Mouse (Mus musculus): ENCODE data around the gene Pih1d1. TPM values are rescaled to one million over a fixed set of nuclear protein-coding genes. Genes with fewer than 3 reads are reported as not detected.

Pih1d1 gene
- total and polyA plus RNA-seq, 2 experiments from 2014 or later = 80.4 to 112 TPM

DNA sequence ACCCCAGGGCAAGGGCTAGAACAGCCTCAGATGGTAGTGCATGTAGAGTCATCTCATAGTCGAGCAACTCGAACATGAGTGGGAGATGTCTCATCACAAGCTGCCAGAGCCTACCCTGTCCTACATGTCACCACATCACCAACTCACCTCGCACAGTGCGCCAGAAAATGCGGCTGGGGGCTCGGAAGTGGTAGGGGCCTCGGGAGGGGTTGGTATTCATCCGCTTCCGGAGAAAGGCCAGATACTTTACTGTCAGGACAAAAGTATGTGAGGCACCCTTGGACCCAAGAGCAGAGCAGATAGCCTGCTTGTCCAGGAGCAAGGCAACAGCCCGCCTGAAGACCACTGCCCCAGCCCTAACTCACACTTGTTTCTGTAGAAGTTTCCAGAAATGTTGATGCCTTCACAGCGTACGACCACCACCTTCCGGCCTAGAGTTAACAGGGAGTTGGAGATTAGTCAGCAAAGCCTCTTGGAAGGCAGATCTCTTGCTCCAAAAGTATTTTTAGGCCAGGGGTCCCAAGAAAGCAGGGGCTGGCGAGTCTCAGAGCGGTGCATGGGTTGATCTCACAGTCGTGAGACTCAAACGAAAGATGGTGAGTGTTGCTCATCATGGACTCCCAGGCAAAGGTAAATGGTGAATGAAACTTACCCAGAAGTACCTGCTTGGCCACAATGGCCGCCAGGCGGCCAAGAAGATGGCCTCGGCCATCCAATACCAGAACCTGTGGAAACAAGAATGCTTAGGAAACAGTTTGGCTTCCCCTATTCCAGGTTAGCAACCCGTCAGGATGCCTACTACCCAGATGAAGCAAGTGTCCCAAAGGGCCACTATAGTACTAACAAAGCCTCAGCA, 27.0 kb upstream of the Pih1d1 start:
- ATAC-seq (no peak), DNase-seq (no peak)
- H3K4me2 ChIP-seq (ENCODE audit: low read depth) = peak overlapping the region; percentile 74
- H3K27ac ChIP-seq (ENCODE audit: low read depth, low read length) = 0 out of 2 replicates have a peak overlapping the region, but pooled peaks have one; percentile 89
- TF ChIP-seq CTCF (IDR thresholded peaks at IDR 0.05; ENCODE audit: low read depth) = peak; percentile 22
- H3K27me3 ChIP-seq (ENCODE audit: insufficient read depth, low read length) = no peaks in the 10 kb centered on the region
- peak overlapping the region; percentile 98 for H3K4me3 ChIP-seq (ENCODE audit: low read depth, low read length)
- H3K4me1 ChIP-seq (ENCODE audit: insufficient read depth) = peaks cover 14% of the 10 kb centered on the region
- peaks cover 34% of the 10 kb centered on the region for H3K36me3 ChIP-seq (ENCODE audit: insufficient read depth)
- 45% methylated on average over 21 of the region's 21 CpGs for WGBS
- peak overlapping the region; percentile 99 for H3K9ac ChIP-seq
- no peaks in the 10 kb centered on the region for H3K9me3 ChIP-seq (ENCODE audit: low read length)

DNA sequence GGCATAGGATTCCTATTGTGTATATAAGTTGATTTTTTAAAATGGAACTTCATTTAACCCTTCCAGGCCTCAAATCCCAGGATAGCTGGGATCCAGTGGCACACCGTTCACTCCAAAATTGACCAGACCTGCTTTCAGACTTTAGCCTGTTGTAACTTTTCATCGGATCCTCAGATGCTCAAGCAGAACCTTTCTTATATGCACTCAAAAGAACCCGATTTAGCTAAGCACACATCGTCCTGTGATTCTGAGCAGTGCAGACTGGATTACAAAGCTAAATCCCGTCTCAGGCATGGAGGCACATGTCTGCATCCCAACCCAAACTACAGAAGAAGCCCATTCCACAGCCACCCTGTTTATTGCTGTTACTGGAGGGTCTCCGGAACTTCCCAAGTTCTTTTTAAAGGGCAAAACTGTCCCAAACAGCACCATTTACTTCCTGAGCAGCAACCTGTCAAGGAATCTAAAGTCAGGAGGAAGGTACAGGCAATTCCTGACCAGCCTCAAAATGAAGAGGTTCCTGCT, 26.3 kb upstream of the Pih1d1 start:
- no peak for TF ChIP-seq CTCF (IDR thresholded peaks at IDR 0.05; ENCODE audit: low read depth)
- peak; percentile 20 for DNase-seq
- no peak for ATAC-seq
- Histone ChIP-seq H3K9ac (peak overlapping the region; percentile 99), H3K4me1 (ENCODE audit: insufficient read depth) (peaks cover 14% of the 10 kb centered on the region), H3K4me3 (ENCODE audit: low read depth, low read length) (peak overlapping the region; percentile 98), H3K36me3 (ENCODE audit: insufficient read depth) (peaks cover 27% of the 10 kb centered on the region), H3K27me3 (ENCODE audit: insufficient read depth, low read length) (no peaks in the 10 kb centered on the region), H3K27ac (ENCODE audit: low read depth, low read length) (peak overlapping the region; percentile 89), H3K9me3 (ENCODE audit: low read length) (no peaks in the 10 kb centered on the region), H3K4me2 (ENCODE audit: low read depth) (peak overlapping the region; percentile 74)
- WGBS = under 1% methylated on average over 6 of the region's 6 CpGs

DNA sequence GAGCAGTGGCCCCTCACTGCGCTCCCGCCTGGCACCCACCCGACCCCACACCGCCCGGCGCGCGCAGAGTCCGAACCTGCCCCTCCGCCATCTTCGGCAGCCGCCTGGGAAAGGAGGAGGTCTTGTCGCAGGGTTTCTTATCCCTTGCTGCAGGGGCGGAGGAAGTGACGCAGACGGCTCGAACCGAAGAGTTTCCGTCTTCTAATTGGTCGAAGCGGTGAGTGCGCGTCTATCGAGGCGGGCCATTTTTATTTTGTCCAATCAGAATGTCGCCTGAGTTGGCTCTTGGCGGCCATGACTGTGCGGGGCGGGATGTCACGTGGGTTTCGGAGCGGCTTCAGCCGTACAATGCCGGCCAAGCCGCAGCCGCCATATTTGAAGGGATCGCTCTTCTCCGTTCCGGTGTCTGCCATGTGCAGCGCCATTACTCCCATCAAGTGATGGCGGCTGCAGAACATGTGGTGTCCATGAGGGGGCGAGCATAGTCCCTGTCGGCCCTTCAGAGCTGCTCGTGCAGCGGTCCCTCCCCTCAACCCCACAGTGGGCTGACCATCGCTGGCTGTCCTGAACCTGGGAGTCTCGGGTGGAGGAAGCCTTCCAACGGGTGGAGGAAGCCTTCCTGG, 25.4 kb upstream of the Pih1d1 start, which contains the start of gene Rpl13a:
Gene Rpl13a, minus strand, starts transcription at position 138 of the 623 bp plus-strand sequence.
- Histone ChIP-seq H3K4me1 (ENCODE audit: insufficient read depth) (peaks cover 7% of the 10 kb centered on the region; the same call in 1 of the 2 replicates), H3K9me3 (ENCODE audit: low read length) (no peaks in the 10 kb centered on the region), H3K4me3 (ENCODE audit: low read depth, low read length) (peak within 1 kb of the TSS; percentile 98), H3K9ac (peak within 1 kb of the TSS; percentile 99), H3K4me2 (ENCODE audit: low read depth) (peak within 1 kb of the TSS; percentile 74), H3K36me3 (ENCODE audit: insufficient read depth) (peaks cover 25% of the 10 kb centered on the region), H3K27me3 (ENCODE audit: insufficient read depth, low read length) (no peaks in the 10 kb centered on the region), H3K27ac (ENCODE audit: low read depth, low read length) (peak within 1 kb of the TSS; percentile 93)
- DNase-seq = peak; percentile 100
- WGBS = 3% methylated on average over 47 of the region's 48 CpGs
- TF ChIP-seq CTCF (IDR thresholded peaks at IDR 0.05; ENCODE audit: low read depth) = peak; percentile 91
- peak; percentile 91 for ATAC-seq

DNA sequence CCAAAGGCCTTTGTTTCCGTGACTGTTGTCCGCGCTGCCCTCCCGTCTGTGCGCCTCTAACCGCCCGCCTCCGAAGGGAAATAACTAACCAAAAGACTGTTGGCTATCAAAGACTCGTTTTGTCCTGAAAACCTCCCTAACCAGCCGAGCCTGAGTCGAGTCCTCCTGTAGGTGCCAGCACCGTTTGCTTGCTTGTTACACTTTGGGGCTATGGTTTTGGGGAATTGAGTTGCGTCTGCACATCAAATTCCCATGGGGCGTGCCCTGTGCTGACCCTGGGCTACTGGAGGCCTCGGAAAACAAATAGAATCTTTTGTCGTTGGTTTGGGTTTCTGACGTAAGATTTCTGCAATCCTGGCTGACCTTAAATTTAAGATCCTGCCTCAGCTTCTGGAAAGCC, 24.8 kb upstream of the Pih1d1 start:
- peak overlapping the region; percentile 57 for H3K4me2 ChIP-seq (ENCODE audit: low read depth)
- H3K36me3 ChIP-seq (ENCODE audit: insufficient read depth) = peaks cover 25% of the 10 kb centered on the region
- no peaks in the 10 kb centered on the region for H3K27me3 ChIP-seq (ENCODE audit: insufficient read depth, low read length)
- no peak for TF ChIP-seq CTCF (IDR thresholded peaks at IDR 0.05; ENCODE audit: low read depth)
- WGBS = 1% methylated on average over 17 of the region's 17 CpGs
- peaks cover 7% of the 10 kb centered on the region; the same call in 1 of the 2 replicates for H3K4me1 ChIP-seq (ENCODE audit: insufficient read depth)
- peak overlapping the region; percentile 44 for H3K4me3 ChIP-seq (ENCODE audit: low read depth, low read length)
- H3K9ac ChIP-seq = peak overlapping the region; percentile 73
- ATAC-seq (no peak), DNase-seq (no peak)
- no peaks in the 10 kb centered on the region for H3K9me3 ChIP-seq (ENCODE audit: low read length)
- H3K27ac ChIP-seq (ENCODE audit: low read depth, low read length) = peak overlapping the region; percentile 93

DNA sequence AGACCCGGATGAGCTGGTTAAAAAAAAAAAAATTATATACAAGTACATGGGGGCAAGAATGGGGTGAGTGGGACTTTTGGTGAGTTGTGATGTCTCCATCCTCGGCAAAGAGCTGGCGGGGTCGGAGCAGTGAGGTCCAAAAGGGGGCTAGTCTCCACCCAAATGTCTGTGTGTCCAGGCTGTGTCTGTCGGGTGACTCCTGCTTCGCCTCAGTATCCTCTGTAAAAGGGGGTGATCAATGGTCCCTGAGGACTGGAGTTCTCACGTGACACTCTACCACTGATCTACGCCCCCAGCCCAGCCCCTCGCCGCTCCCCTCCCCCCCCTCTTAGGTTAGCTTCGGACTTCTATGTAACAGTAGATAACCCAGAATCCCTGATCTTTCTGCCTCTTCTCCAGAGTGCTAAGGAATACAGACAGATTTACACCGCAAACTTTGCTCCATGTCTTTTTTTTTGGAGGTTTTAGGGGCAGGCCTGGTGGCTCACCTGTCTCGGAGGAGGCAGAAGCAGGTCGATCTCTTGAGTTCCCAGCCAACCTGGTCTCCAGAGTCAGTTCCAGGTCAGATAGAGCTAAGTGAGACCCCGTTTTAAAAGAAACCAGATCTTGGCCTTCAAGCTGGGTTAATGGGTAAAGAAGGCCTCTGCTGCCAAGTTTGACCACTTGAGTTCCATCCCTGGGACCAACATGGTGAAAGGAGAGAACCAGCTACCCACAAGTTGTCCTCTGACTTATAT, 24.2 kb upstream of the Pih1d1 start:
- Histone ChIP-seq H3K4me2 (ENCODE audit: low read depth) (peak overlapping the region; percentile 57), H3K36me3 (ENCODE audit: insufficient read depth) (peaks cover 24% of the 10 kb centered on the region), H3K27me3 (ENCODE audit: insufficient read depth, low read length) (no peaks in the 10 kb centered on the region), H3K27ac (ENCODE audit: low read depth, low read length) (peak overlapping the region; percentile 93), H3K9me3 (ENCODE audit: low read length) (no peaks in the 10 kb centered on the region), H3K4me1 (ENCODE audit: insufficient read depth) (peaks cover 3% of the 10 kb centered on the region; the same call in 1 of the 2 replicates), H3K4me3 (ENCODE audit: low read depth, low read length) (peak overlapping the region; percentile 44; the same call in 1 of the 2 replicates), H3K9ac (peak overlapping the region; percentile 73)
- TF ChIP-seq CTCF (IDR thresholded peaks at IDR 0.05; ENCODE audit: low read depth) = no peak
- no peak for DNase-seq
- no peak for ATAC-seq
- WGBS = 70% methylated on average over 15 of the region's 15 CpGs

DNA sequence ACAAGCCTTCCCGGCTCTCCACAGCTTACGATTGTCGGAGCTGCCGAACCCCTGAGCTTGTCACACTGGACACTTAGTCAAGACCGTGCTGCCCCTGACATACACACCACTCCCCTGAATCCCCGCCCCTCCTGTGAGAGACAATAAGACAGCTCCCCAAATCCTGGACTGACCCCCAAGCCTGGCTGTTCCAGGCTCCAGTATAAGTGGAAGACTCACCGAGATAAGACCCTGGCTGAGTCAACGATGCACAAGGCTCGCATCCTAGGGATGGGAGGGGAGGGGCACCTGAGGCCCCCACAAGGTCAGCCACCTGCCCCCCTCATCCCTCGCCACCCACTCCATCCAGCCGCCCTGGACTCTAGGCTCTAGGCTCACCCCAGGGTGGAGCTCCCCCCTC, 22.3 kb upstream of the Pih1d1 start:
- DNase-seq = no peak
- no peak for ATAC-seq
- no peak overlapping the region for H3K4me3 ChIP-seq (ENCODE audit: low read depth, low read length)
- peaks cover 4% of the 10 kb centered on the region for H3K36me3 ChIP-seq (ENCODE audit: insufficient read depth)
- H3K9me3 ChIP-seq (ENCODE audit: low read length) = no peaks in the 10 kb centered on the region
- WGBS = 74% methylated on average over 11 of the region's 11 CpGs
- no peak for TF ChIP-seq CTCF (IDR thresholded peaks at IDR 0.05; ENCODE audit: low read depth)
- H3K4me2 ChIP-seq (ENCODE audit: low read depth) = no peak overlapping the region
- H3K27ac ChIP-seq (ENCODE audit: low read depth, low read length) = no peak overlapping the region
- no peak overlapping the region for H3K9ac ChIP-seq
- H3K4me1 ChIP-seq (ENCODE audit: insufficient read depth) = peaks cover 3% of the 10 kb centered on the region; the same call in 1 of the 2 replicates
- H3K27me3 ChIP-seq (ENCODE audit: insufficient read depth, low read length) = no peaks in the 10 kb centered on the region
